Mouse (Mus musculus): Measurements from ENCODE around the gene Abhd16b. TPM values are rescaled to one million over a fixed set of nuclear protein-coding genes. Genes with fewer than 3 reads are reported as not detected.

Gene Abhd16b
- polyA plus RNA-seq, 1 experiment from 2014 or later, result 0.12 TPM

GRCm38 (mm10) chr2:181521491-181521890 lies 28.5 kb downstream of the Abhd16b start:
- Histone ChIP-seq H3K4me3 (replicated peaks; ENCODE audit: low read length) (peak overlapping the region; percentile 97), H3K9me3 (replicated peaks; ENCODE audit: control insufficient read depth, low read length) (no peaks in the 10 kb centered on the region), H3K9ac (ENCODE audit: low read length) (peak overlapping the region; percentile 62), H3K36me3 (ENCODE audit: control insufficient read depth, insufficient read depth, low read length) (no peaks in the 10 kb centered on the region; the same call in none of the 2 replicates), H3K4me2 (ENCODE audit: low read depth, low read length) (peak overlapping the region; percentile 70), H3K27ac (ENCODE audit: low read length) (no peak overlapping the region), H3K27me3 (ENCODE audit: control insufficient read depth, insufficient read depth, low read length) (no peaks in the 10 kb centered on the region), H3K4me1 (ENCODE audit: control insufficient read depth, insufficient read depth, low read length) (peaks cover 27% of the 10 kb centered on the region)
- WGBS, result 38% methylated on average over 10 of the region's 10 CpGs
- ATAC-seq (ENCODE audit: insufficient read depth, low FRiP score), result no peak

- H3K9ac ChIP-seq (ENCODE audit: low read length), result no peak overlapping the region
- no peaks in the 10 kb centered on the region for H3K9me3 ChIP-seq (replicated peaks; ENCODE audit: control insufficient read depth, low read length)
- no peaks in the 10 kb centered on the region; the same call in 1 of the 2 replicates for H3K36me3 ChIP-seq (ENCODE audit: control insufficient read depth, insufficient read depth, low read length)
- peaks cover 27% of the 10 kb centered on the region for H3K4me1 ChIP-seq (ENCODE audit: control insufficient read depth, insufficient read depth, low read length)
- H3K4me3 ChIP-seq (replicated peaks; ENCODE audit: low read length), result no peak overlapping the region
- H3K27me3 ChIP-seq (ENCODE audit: control insufficient read depth, insufficient read depth, low read length), result no peaks in the 10 kb centered on the region
- no peak overlapping the region for H3K4me2 ChIP-seq (ENCODE audit: low read depth, low read length)
- 68% methylated on average over 5 of the region's 5 CpGs for WGBS
- ATAC-seq (ENCODE audit: insufficient read depth, low FRiP score), result no peak
- no peak overlapping the region for H3K27ac ChIP-seq (ENCODE audit: low read length)
Measured at GRCm38 (mm10) chr2:181522811-181523210, 29.8 kb downstream of the Abhd16b start.

DNA sequence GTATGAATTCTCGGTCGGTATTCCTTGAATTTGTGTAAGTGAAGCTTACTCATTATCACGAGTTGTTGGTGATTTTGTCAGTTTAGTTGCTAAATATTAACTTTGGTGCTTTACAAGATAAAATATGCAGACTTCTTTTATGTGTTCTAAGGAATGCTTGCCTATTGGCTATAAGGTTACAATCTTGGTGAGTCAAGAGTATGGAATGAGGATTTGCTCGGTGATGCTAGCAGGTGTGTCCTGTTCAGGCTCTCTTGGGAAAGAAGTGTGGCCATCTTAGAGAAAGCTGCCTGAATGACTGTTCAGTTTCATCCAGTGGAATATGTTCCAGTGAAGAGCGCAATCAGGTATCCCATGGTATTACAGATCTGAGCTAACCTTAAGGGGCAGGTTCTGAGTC lies 32.5 kb downstream of the Abhd16b start:
- peak overlapping the region; percentile 20; the same call in 1 of the 2 replicates for H3K4me2 ChIP-seq (ENCODE audit: low read depth, low read length)
- peak; percentile 52; the same call in 1 of the 2 replicates for ATAC-seq (ENCODE audit: insufficient read depth, low FRiP score)
- H3K27ac ChIP-seq (ENCODE audit: low read length), result peak overlapping the region; percentile 82

GRCm38 (mm10) chr2:181529076-181529475 lies 36.1 kb downstream of the Abhd16b start:
- Histone ChIP-seq H3K4me3 (replicated peaks; ENCODE audit: low read length) (no peak overlapping the region), H3K9ac (ENCODE audit: low read length) (no peak overlapping the region), H3K4me2 (ENCODE audit: low read depth, low read length) (no peak overlapping the region), H3K27ac (ENCODE audit: low read length) (no peak overlapping the region), H3K4me1 (ENCODE audit: control insufficient read depth, insufficient read depth, low read length) (peaks cover 4% of the 10 kb centered on the region; the same call in 1 of the 2 replicates), H3K9me3 (replicated peaks; ENCODE audit: control insufficient read depth, low read length) (peaks cover 5% of the 10 kb centered on the region), H3K36me3 (ENCODE audit: control insufficient read depth, insufficient read depth, low read length) (peaks cover 20% of the 10 kb centered on the region), H3K27me3 (ENCODE audit: control insufficient read depth, insufficient read depth, low read length) (no peaks in the 10 kb centered on the region)
- 90% methylated on average over 1 of the region's 1 CpGs for WGBS
- ATAC-seq (ENCODE audit: insufficient read depth, low FRiP score), result no peak

More for the DNA sequence above, 32.5 kb downstream of the Abhd16b start:
- Histone ChIP-seq H3K4me3 (replicated peaks; ENCODE audit: low read length) (no peak overlapping the region), H3K36me3 (ENCODE audit: control insufficient read depth, insufficient read depth, low read length) (peaks cover 14% of the 10 kb centered on the region), H3K9me3 (replicated peaks; ENCODE audit: control insufficient read depth, low read length) (peaks cover 1% of the 10 kb centered on the region), H3K27me3 (ENCODE audit: control insufficient read depth, insufficient read depth, low read length) (no peaks in the 10 kb centered on the region), H3K4me1 (ENCODE audit: control insufficient read depth, insufficient read depth, low read length) (peaks cover 16% of the 10 kb centered on the region), H3K9ac (ENCODE audit: low read length) (no peak overlapping the region)
- 65% methylated on average over 5 of the region's 5 CpGs for WGBS

DNA sequence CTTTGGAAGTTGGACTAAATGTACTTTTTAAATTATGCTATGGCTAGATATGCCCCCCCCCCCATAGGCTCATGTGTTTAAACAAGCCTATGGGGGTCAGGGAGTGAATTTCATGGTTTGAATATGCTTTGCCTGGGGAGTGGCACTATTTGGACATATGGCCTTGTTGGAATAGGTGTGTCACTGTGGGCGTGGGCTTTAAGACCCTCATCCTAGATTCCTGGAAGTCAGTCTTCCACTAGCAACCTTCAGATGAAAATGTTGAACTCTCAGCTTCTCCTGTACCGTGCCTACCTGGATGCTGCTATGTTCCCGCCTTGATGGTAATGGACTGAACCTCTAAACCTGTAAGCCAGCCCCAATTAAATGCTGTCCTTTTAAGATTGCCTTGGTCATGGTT lies 39.6 kb downstream of the Abhd16b start:
- 94% methylated on average over 3 of the region's 3 CpGs for WGBS
- Histone ChIP-seq H3K9ac (ENCODE audit: low read length) (no peak overlapping the region), H3K4me3 (replicated peaks; ENCODE audit: low read length) (no peak overlapping the region), H3K4me1 (ENCODE audit: control insufficient read depth, insufficient read depth, low read length) (peaks cover 2% of the 10 kb centered on the region; the same call in 1 of the 2 replicates), H3K36me3 (ENCODE audit: control insufficient read depth, insufficient read depth, low read length) (peaks cover 20% of the 10 kb centered on the region), H3K27ac (ENCODE audit: low read length) (no peak overlapping the region), H3K4me2 (ENCODE audit: low read depth, low read length) (no peak overlapping the region), H3K27me3 (ENCODE audit: control insufficient read depth, insufficient read depth, low read length) (no peaks in the 10 kb centered on the region), H3K9me3 (replicated peaks; ENCODE audit: control insufficient read depth, low read length) (peaks cover 5% of the 10 kb centered on the region)
- no peak for ATAC-seq (ENCODE audit: insufficient read depth, low FRiP score)

DNA sequence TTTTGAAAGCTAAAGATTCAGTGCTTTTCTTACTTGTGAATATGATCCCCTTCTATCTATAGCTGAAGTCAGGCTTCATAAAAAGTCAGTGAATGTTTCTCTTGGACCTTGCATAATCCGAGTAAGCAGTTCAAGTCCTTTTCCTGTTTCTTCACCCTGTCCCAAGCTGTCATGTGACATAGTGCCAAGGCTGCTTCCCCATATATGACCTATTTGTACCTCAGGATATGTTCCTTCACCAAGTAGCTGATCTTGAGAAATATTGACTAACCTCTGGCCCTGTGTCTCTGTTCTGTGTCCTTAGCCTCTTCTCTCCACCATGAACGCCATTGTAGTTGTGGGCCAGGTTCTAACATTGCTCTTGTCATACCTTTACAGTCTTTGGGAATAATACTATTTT lies 43.4 kb downstream of the Abhd16b start:
- Histone ChIP-seq H3K36me3 (ENCODE audit: control insufficient read depth, insufficient read depth, low read length) (no peaks in the 10 kb centered on the region), H3K9me3 (replicated peaks; ENCODE audit: control insufficient read depth, low read length) (no peaks in the 10 kb centered on the region), H3K4me1 (ENCODE audit: control insufficient read depth, insufficient read depth, low read length) (peaks cover 7% of the 10 kb centered on the region; the same call in 1 of the 2 replicates), H3K4me3 (replicated peaks; ENCODE audit: low read length) (no peak overlapping the region), H3K27ac (ENCODE audit: low read length) (no peak overlapping the region), H3K27me3 (ENCODE audit: control insufficient read depth, insufficient read depth, low read length) (no peaks in the 10 kb centered on the region), H3K9ac (ENCODE audit: low read length) (no peak overlapping the region), H3K4me2 (ENCODE audit: low read depth, low read length) (no peak overlapping the region)
- WGBS, result 71% methylated on average over 2 of the region's 2 CpGs
- no peak for ATAC-seq (ENCODE audit: insufficient read depth, low FRiP score)

DNA sequence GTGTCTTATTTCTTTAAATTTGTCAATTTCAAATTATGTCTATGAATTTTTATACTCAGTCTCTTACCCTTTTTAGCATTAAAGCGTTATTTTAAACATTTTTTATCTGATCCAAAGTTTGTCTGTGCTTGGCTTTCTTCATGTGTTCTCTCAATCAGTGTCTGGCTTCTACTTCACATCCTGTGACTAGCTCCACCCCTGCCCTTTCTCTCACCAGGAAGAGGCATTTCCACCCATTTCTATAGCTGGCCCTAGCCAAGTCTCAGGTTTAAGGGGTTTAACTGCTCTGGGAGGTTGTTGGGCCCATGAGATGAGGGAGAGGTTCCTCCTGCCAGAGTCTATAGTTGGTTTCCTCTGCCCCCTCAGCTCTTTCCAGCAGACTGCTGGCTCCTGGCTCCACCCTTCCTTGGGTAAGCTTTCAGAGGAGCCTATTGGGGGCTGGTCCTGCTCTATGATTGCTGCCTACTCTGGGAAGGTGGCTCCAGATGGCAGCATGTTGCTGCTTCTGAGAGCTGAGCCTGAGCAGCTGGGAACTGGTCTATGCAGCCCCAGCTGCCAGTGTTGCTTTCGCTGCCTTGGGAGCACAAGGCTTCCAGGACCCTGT lies 44.5 kb downstream of the Abhd16b start:
- Histone ChIP-seq H3K36me3 (ENCODE audit: control insufficient read depth, insufficient read depth, low read length) (no peaks in the 10 kb centered on the region), H3K9me3 (replicated peaks; ENCODE audit: control insufficient read depth, low read length) (no peaks in the 10 kb centered on the region), H3K4me3 (replicated peaks; ENCODE audit: low read length) (no peak overlapping the region), H3K4me2 (ENCODE audit: low read depth, low read length) (no peak overlapping the region), H3K9ac (ENCODE audit: low read length) (no peak overlapping the region), H3K27me3 (ENCODE audit: control insufficient read depth, insufficient read depth, low read length) (no peaks in the 10 kb centered on the region), H3K4me1 (ENCODE audit: control insufficient read depth, insufficient read depth, low read length) (peaks cover 7% of the 10 kb centered on the region; the same call in 1 of the 2 replicates), H3K27ac (ENCODE audit: low read length) (peak overlapping the region; percentile 56; the same call in 1 of the 2 replicates)
- ATAC-seq (ENCODE audit: insufficient read depth, low FRiP score), result peak; percentile 73; the same call in 1 of the 2 replicates
- WGBS, result 67% methylated on average over 2 of the region's 2 CpGs

GRCm38 (mm10) chr2:181541761-181542380 lies 48.9 kb downstream of the Abhd16b start:
- H3K9ac ChIP-seq (ENCODE audit: low read length), result no peak overlapping the region
- no peak for ATAC-seq (ENCODE audit: insufficient read depth, low FRiP score)
- no peaks in the 10 kb centered on the region for H3K36me3 ChIP-seq (ENCODE audit: control insufficient read depth, insufficient read depth, low read length)
- no peaks in the 10 kb centered on the region for H3K27me3 ChIP-seq (ENCODE audit: control insufficient read depth, insufficient read depth, low read length)
- H3K9me3 ChIP-seq (replicated peaks; ENCODE audit: control insufficient read depth, low read length), result no peaks in the 10 kb centered on the region
- 80% methylated on average over 6 of the region's 6 CpGs for WGBS
- H3K4me1 ChIP-seq (ENCODE audit: control insufficient read depth, insufficient read depth, low read length), result peaks cover 7% of the 10 kb centered on the region; the same call in 1 of the 2 replicates
- no peak overlapping the region for H3K4me2 ChIP-seq (ENCODE audit: low read depth, low read length)
- no peak overlapping the region for H3K4me3 ChIP-seq (replicated peaks; ENCODE audit: low read length)
- no peak overlapping the region for H3K27ac ChIP-seq (ENCODE audit: low read length)

Data from stomach, embryonic 16.5 days (tissue).